Mouse (Mus musculus) brain, embryonic 14.5 days (tissue): Measurements from ENCODE around the gene Rhbdl1.

Source experiments
- CTCF ChIP-seq: fragments of 200-500 bp; IDR thresholded peaks from 2 replicates; pipeline ENCODE4 v1.5.1; 2012; ENCODE audit warnings: inconsistent platforms, mild to moderate bottlenecking, moderate library complexity, borderline replicate concordance; ENCODE audit not compliant: insufficient read depth, insufficient read length; ENCODE audit errors: extremely low read depth
- POLR2A ChIP-seq: fragments of 200-500 bp; IDR thresholded peaks from 2 replicates; pipeline ENCODE4 v1.6.1; 2012; ENCODE audit warnings: mild to moderate bottlenecking, inconsistent platforms, borderline replicate concordance; ENCODE audit not compliant: poor library complexity, insufficient read depth, insufficient read length, severe bottlenecking; ENCODE audit errors: extremely low read depth

- TF ChIP-seq POLR2A, result no peak
- TF ChIP-seq CTCF, result no peak
These were observed 9.4 kb downstream of the Rhbdl1 start for GRCm38 (mm10) chr17:25827546-25828222.
